20 mouse cellular contexts compared by ENCODE assay signal in the genomic region with DNA sequence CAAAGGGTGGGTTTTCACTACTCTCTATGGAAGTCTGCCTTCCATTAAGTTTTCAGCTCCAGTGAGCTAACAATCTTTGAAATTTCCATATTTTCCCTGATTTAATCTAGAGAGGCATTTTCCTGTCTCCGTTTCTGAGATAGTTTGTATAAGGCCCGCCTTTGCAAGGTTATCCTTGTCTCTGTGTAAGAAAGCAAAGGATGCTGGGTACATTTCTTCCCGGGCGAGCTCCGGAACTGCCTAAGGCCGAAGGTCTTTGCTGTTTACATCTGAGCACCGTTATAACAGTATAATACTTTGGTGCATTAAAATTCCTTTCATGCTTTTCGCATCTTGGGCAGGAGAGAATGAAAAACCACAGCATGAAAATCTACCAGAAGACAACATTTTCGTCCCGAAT. TPM values are rescaled to one million over a fixed set of nuclear protein-coding genes. Genes with fewer than 3 reads are reported as not detected.
DNase-seq lines count a peak whose midpoint lies in the region; TF ChIP-seq lines count a peak whose summit lies in the region.
"Had no signal": no experiment of that assay in that cellular context is flagged by ENCODE, and none has a peak within 500 bp of the region (broad histone marks: within the 10 kb centered on the region; RNA-seq: fewer than 3 reads in every experiment).

No protein-coding gene starts in this region.

- no peaks in the 10 kb centered on the region; the same call in 1 of the 2 replicates for H3K36me3 ChIP-seq in testis, adult 2 months (ENCODE audit: control insufficient read depth, insufficient read depth, low read length)
- H3K36me3 ChIP-seq: embryonic facial prominence, embryonic 15.5 days; hindbrain, embryonic 12.5 days; intestine, embryonic 15.5 days had no signal

- peaks cover 1% of the 10 kb centered on the region; the same call in 1 of the 2 replicates for H3K4me1 ChIP-seq in testis, adult 2 months (ENCODE audit: control insufficient read depth, insufficient read depth, low read length)
- H3K4me1 ChIP-seq: embryonic facial prominence, embryonic 15.5 days; hindbrain, embryonic 12.5 days; intestine, embryonic 15.5 days had no signal

- H3K4me3 ChIP-seq in testis, adult 2 months (ENCODE audit: control insufficient read depth, low read depth, low read length): peak overlapping the region; percentile 30; the same call in 1 of the 2 replicates
- H3K4me3 ChIP-seq: embryonic facial prominence, embryonic 15.5 days; heart, adult 2 months; hindbrain, embryonic 12.5 days; intestine, embryonic 15.5 days had no signal

- H3K27me3 ChIP-seq in testis, adult 2 months (ENCODE audit: control insufficient read depth, insufficient read depth, low read length): no peaks in the 10 kb centered on the region
- H3K27me3 ChIP-seq: embryonic facial prominence, embryonic 15.5 days; hindbrain, embryonic 12.5 days; intestine, embryonic 15.5 days had no signal

- DNase-seq in testis, postnatal 14 days (ENCODE audit: low spot score): no peak
- DNase-seq in ES-CJ7 (ENCODE audit: low read depth, low spot score) (peak; percentile 17), ZHBTc4 (ENCODE audit: low read depth, low spot score) (peak; percentile 47)
- DNase-seq in ovary, postnatal 14 days (ENCODE audit: low spot score): no peak
- DNase-seq in frontal cortex, postnatal 10 days (ENCODE audit: low spot score in 2 of 2): no peak
- no peak for DNase-seq in heart, adult 9 months (ENCODE audit: low spot score in 2 of 2)
- DNase-seq: adrenal gland, adult 2 months; adrenal gland, postnatal 14 days; cerebellum, adult 11 months; cerebellum, adult 2 months; cerebellum, adult 9-11 months; cerebellum, postnatal 25 days; forebrain, postnatal 0 days; gastrocnemius, postnatal 25 days; heart, adult 2 months; kidney, adult 11 months had no signal

- no peak for TF ChIP-seq POLR2A in testis, adult 2 months (IDR thresholded peaks at IDR 0.05; ENCODE audit: control insufficient read depth, low read depth, low read length)

- TF ChIP-seq CTCF in testis, adult 2 months (IDR thresholded peaks at IDR 0.05; ENCODE audit: control insufficient read depth, insufficient read depth, insufficient replicate concordance, low read depth, low read length): no peak

- no peak overlapping the region for H3K27ac ChIP-seq in testis, adult 2 months (ENCODE audit: control insufficient read depth, insufficient read depth, low read depth, low read length)
- H3K27ac ChIP-seq: embryonic facial prominence, embryonic 15.5 days; heart, adult 2 months; hindbrain, embryonic 12.5 days; intestine, embryonic 15.5 days had no signal

RNA-seq across cellular contexts. Expression of a gene that starts 9.4 kb away (rescaled TPM):
- polyA plus RNA-seq in testis, adult 2 months (2012; rRNA removed): 125 and 137 TPM in 2 replicates
- polyA plus RNA-seq: adrenal gland, adult 2 months; heart, adult 2 months had no signal

RNA-seq across cellular contexts. Expression of a gene that starts 10.0 kb away (rescaled TPM):
- polyA plus RNA-seq in testis, adult 2 months (2012; rRNA removed): 0.07 TPM in 1 of 2 replicates, not detected in the other
- polyA plus RNA-seq: cerebellum, adult 2 months had no signal

RNA-seq across cellular contexts. Expression of a gene that starts 39.7 kb away (rescaled TPM):
- polyA plus RNA-seq in testis, adult 2 months (2012; rRNA removed): 65.2 and 67.0 TPM in 2 replicates

Comparison
In these comparisons a context has a peak if more than half of its experiments do, and no peak if none do; other contexts are left out.
1. DNase-seq: peak in ES-CJ7 (single experiment) and ZHBTc4 (single experiment); none in testis, postnatal 14 days (single experiment), ovary, postnatal 14 days (single experiment), frontal cortex, postnatal 10 days (0 of 2) and heart, adult 9 months (0 of 2).